8 mouse cellular contexts compared by ENCODE assay signal in genomic region chr19:7143854-7144253, GRCm38 (mm10). TPM values are rescaled to one million over a fixed set of nuclear protein-coding genes. Genes with fewer than 3 reads are reported as not detected.
DNase-seq lines count a peak whose midpoint lies in the region; ATAC-seq lines count a peak whose summit lies in the region.

No protein-coding gene starts in this region.

- H3K4me3 ChIP-seq in forebrain, embryonic 11.5 days (ENCODE audit: low read depth, low read length): peak overlapping the region; percentile 20; the same call in 1 of the 2 replicates
- H3K4me3 ChIP-seq in heart, embryonic 16.5 days (ENCODE audit: low read length): peak overlapping the region; percentile 52
- H3K4me3 ChIP-seq in lung, embryonic 16.5 days (ENCODE audit: low read length): peak overlapping the region; percentile 40

- no peak overlapping the region for H3K27ac ChIP-seq in forebrain, embryonic 11.5 days (ENCODE audit: low read depth, low read length)
- peak overlapping the region; percentile 55 for H3K27ac ChIP-seq in heart, embryonic 16.5 days (ENCODE audit: low read length)
- no peak overlapping the region for H3K27ac ChIP-seq in lung, embryonic 16.5 days (ENCODE audit: low read length)

- peak overlapping the region; percentile 53 for H3K9ac ChIP-seq in forebrain, embryonic 11.5 days (ENCODE audit: low read length)
- peak overlapping the region; percentile 77 for H3K9ac ChIP-seq in heart, embryonic 16.5 days (ENCODE audit: low read length)
- H3K9ac ChIP-seq in lung, embryonic 16.5 days (ENCODE audit: low read length): peak overlapping the region; percentile 45; the same call in 1 of the 2 replicates

- H3K9me3 ChIP-seq in forebrain, embryonic 11.5 days (ENCODE audit: control insufficient read depth, low read length): no peaks in the 10 kb centered on the region
- no peaks in the 10 kb centered on the region for H3K9me3 ChIP-seq in heart, embryonic 16.5 days (replicated peaks; ENCODE audit: control insufficient read depth, low read length)
- H3K9me3 ChIP-seq in lung, embryonic 16.5 days (ENCODE audit: control insufficient read depth, low read length): no peaks in the 10 kb centered on the region

- peak overlapping the region; percentile 63 for H3K4me2 ChIP-seq in forebrain, embryonic 11.5 days (ENCODE audit: low read depth, low read length, severe bottlenecking)
- H3K4me2 ChIP-seq in heart, embryonic 16.5 days (ENCODE audit: low read depth, low read length): peak overlapping the region; percentile 81
- peak overlapping the region; percentile 65 for H3K4me2 ChIP-seq in lung, embryonic 16.5 days (ENCODE audit: low read depth, low read length)

- peak; percentile 67 for ATAC-seq in forebrain, embryonic 11.5 days (replicated peaks; ENCODE audit: low FRiP score)
- peak; percentile 65 for ATAC-seq in heart, embryonic 16.5 days (replicated peaks; ENCODE audit: extremely low read depth, insufficient read depth, low FRiP score)
- peak; percentile 65 for ATAC-seq in lung, embryonic 16.5 days (ENCODE audit: low read depth)

- H3K27me3 ChIP-seq in forebrain, embryonic 11.5 days (ENCODE audit: control insufficient read depth, insufficient read depth, low read length): peaks cover 7% of the 10 kb centered on the region
- H3K27me3 ChIP-seq in heart, embryonic 16.5 days (ENCODE audit: control insufficient read depth, insufficient read depth, low read length): peaks cover 5% of the 10 kb centered on the region; the same call in 1 of the 2 replicates
- peaks cover 10% of the 10 kb centered on the region; the same call in 1 of the 2 replicates for H3K27me3 ChIP-seq in lung, embryonic 16.5 days (ENCODE audit: control insufficient read depth, insufficient read depth, low read depth, low read length)

- H3K4me1 ChIP-seq in forebrain, embryonic 11.5 days (replicated peaks; ENCODE audit: control insufficient read depth, insufficient read depth, low read length): peaks cover 30% of the 10 kb centered on the region
- H3K4me1 ChIP-seq in heart, embryonic 16.5 days (ENCODE audit: control insufficient read depth, insufficient read depth, low read length): peaks cover 38% of the 10 kb centered on the region
- peaks cover 16% of the 10 kb centered on the region for H3K4me1 ChIP-seq in lung, embryonic 16.5 days (replicated peaks; ENCODE audit: control insufficient read depth, insufficient read depth, low read length)

- no peaks in the 10 kb centered on the region for H3K36me3 ChIP-seq in forebrain, embryonic 11.5 days (ENCODE audit: control insufficient read depth, insufficient read depth, low read length)
- no peaks in the 10 kb centered on the region for H3K36me3 ChIP-seq in heart, embryonic 16.5 days (ENCODE audit: control insufficient read depth, insufficient read depth)
- no peaks in the 10 kb centered on the region for H3K36me3 ChIP-seq in lung, embryonic 16.5 days (ENCODE audit: control insufficient read depth, insufficient read depth, low read length)

- peak; percentile 57 to 62 for DNase-seq in B cell, adult 2 months
- peak; percentile 86 for DNase-seq in adrenal gland, postnatal 14 days
- DNase-seq in forebrain, embryonic 11.5 days (ENCODE audit: low spot score): peak; percentile 83
- DNase-seq in kidney, postnatal 14 days: peak; percentile 85
- peak; percentile 80 for DNase-seq in retina, embryonic 14.5 days (ENCODE audit: low spot score)
- peak; percentile 59 to 71 for DNase-seq in thymus, postnatal 36 days

- under 1% methylated on average over 20 of the region's 20 CpGs for WGBS in forebrain, embryonic 11.5 days
- 1% methylated on average over 20 of the region's 20 CpGs for WGBS in heart, embryonic 16.5 days
- under 1% methylated on average over 20 of the region's 20 CpGs for WGBS in lung, embryonic 16.5 days

RNA-seq across cellular contexts. Expression of gene Flrt1, which starts 38.3 kb away (rescaled TPM):
- 1.2 and 1.5 TPM in 2 replicates for total RNA-seq in adrenal gland, postnatal 14 days (2021)
- 7.7 and 9.0 TPM in 2 replicates for polyA plus RNA-seq in forebrain, embryonic 11.5 days (2014; fragmentation: Nextera tagmentation; extraction: Ambion mirVana)
- 1.6 and 1.9 TPM in 2 replicates for polyA plus RNA-seq in heart, embryonic 16.5 days (2015; fragmentation: Nextera tagmentation; extraction: Ambion mirVana)
- polyA plus RNA-seq in lung, embryonic 16.5 days (2015; fragmentation: Nextera tagmentation; extraction: Ambion mirVana): 0.99 and 1.1 TPM in 2 replicates
